Comparison of ENCODE assay signal across 8 mouse cellular contexts in genomic region chr4:150048038-150048437, GRCm38 (mm10). TPM values are rescaled to one million over a fixed set of nuclear protein-coding genes. Genes with fewer than 3 reads are reported as not detected.
DNase-seq lines count a peak whose midpoint lies in the region; ATAC-seq and TF ChIP-seq lines count a peak whose summit lies in the region.

No protein-coding gene starts in this region.

- no peaks in the 10 kb centered on the region for H3K36me3 ChIP-seq in intestine, postnatal 0 days (ENCODE audit: control insufficient read depth, insufficient read depth)
- no peaks in the 10 kb centered on the region for H3K36me3 ChIP-seq in liver, postnatal 0 days (replicated peaks; ENCODE audit: insufficient read depth, low read length)
- H3K36me3 ChIP-seq in neural tube, embryonic 14.5 days (ENCODE audit: control insufficient read depth, insufficient read depth, low read length): no peaks in the 10 kb centered on the region

- no peaks in the 10 kb centered on the region; the same call in 1 of the 2 replicates for H3K4me1 ChIP-seq in intestine, postnatal 0 days (replicated peaks; ENCODE audit: control insufficient read depth, insufficient read depth, low read length)
- peaks cover 13% of the 10 kb centered on the region for H3K4me1 ChIP-seq in liver, postnatal 0 days (ENCODE audit: insufficient read depth)
- peaks cover 16% of the 10 kb centered on the region for H3K4me1 ChIP-seq in neural tube, embryonic 14.5 days (ENCODE audit: control insufficient read depth, insufficient read depth, low read length)

- H3K9ac ChIP-seq in intestine, postnatal 0 days (ENCODE audit: low read depth, low read length): no peak overlapping the region
- peak overlapping the region; percentile 46; the same call in 1 of the 2 replicates for H3K9ac ChIP-seq in liver, postnatal 0 days (replicated peaks)
- H3K9ac ChIP-seq in neural tube, embryonic 14.5 days (replicated peaks; ENCODE audit: low read depth, low read length): no peak overlapping the region; the same call in 1 of the 2 replicates

- peak; percentile 42; the same call in 1 of the 2 replicates for ATAC-seq in intestine, postnatal 0 days
- peak; percentile 53 for ATAC-seq in liver, postnatal 0 days
- ATAC-seq in neural tube, embryonic 14.5 days (ENCODE audit: low read depth): no peak; the same call in 1 of the 2 replicates

- no peaks in the 10 kb centered on the region for H3K9me3 ChIP-seq in intestine, postnatal 0 days (ENCODE audit: control insufficient read depth)
- no peaks in the 10 kb centered on the region for H3K9me3 ChIP-seq in liver, postnatal 0 days (ENCODE audit: low read length)
- H3K9me3 ChIP-seq in neural tube, embryonic 14.5 days (ENCODE audit: control insufficient read depth, low read length): no peaks in the 10 kb centered on the region

- peak overlapping the region; percentile 49 for H3K4me3 ChIP-seq in intestine, postnatal 0 days (ENCODE audit: low read depth, low read length)
- H3K4me3 ChIP-seq in liver, postnatal 0 days (ENCODE audit: low read depth, low read length): peak overlapping the region; percentile 56
- H3K4me3 ChIP-seq in neural tube, embryonic 14.5 days (ENCODE audit: low read depth, low read length): peak overlapping the region; percentile 33

- no peak overlapping the region for H3K27ac ChIP-seq in intestine, postnatal 0 days (ENCODE audit: low read depth, low read length)
- H3K27ac ChIP-seq in liver, postnatal 0 days (ENCODE audit: low read depth): no peak overlapping the region
- H3K27ac ChIP-seq in neural tube, embryonic 14.5 days (ENCODE audit: low read depth, low read length): no peak overlapping the region

- TF ChIP-seq CTCF in intestine, postnatal 0 days (IDR thresholded peaks at IDR 0.05; ENCODE audit: low read depth): no peak; the same call in 1 of the 2 replicates
- no peak for TF ChIP-seq CTCF in liver, postnatal 0 days (IDR thresholded peaks at IDR 0.05; ENCODE audit: low read depth)

- intact Hi-C loops in gastrocnemius, postnatal 14 days (cut with DNase I; ENCODE audit: low total_unique reads): no loop called here

- WGBS in intestine, postnatal 0 days: 0% methylated on average over 20 of the region's 20 CpGs
- WGBS in liver, postnatal 0 days (ENCODE audit: insufficient replicate concordance): 1% methylated on average over 20 of the region's 20 CpGs
- under 1% methylated on average over 20 of the region's 20 CpGs for WGBS in neural tube, embryonic 14.5 days

- peaks cover 16% of the 10 kb centered on the region; the same call in 1 of the 2 replicates for H3K27me3 ChIP-seq in intestine, postnatal 0 days (replicated peaks; ENCODE audit: control insufficient read depth, insufficient read depth, low read length)
- H3K27me3 ChIP-seq in liver, postnatal 0 days (ENCODE audit: insufficient read depth, low read length): peaks cover 33% of the 10 kb centered on the region
- H3K27me3 ChIP-seq in neural tube, embryonic 14.5 days (ENCODE audit: control insufficient read depth, insufficient read depth, low read length): peaks cover 25% of the 10 kb centered on the region

- DNase-seq in adrenal gland, adult (ENCODE audit: inconsistent age in 2 of 2, low spot score in 1 of 2): peak; percentile 83 to 94
- no peak for DNase-seq in adrenal gland, postnatal 4 days (ENCODE audit: low spot score in 2 of 2)
- peak; percentile 72 for DNase-seq in adrenal gland, postnatal 25 days
- DNase-seq in gastrocnemius, postnatal 14 days: peak; percentile 39
- DNase-seq in liver, postnatal 0 days: peak; percentile 55
- DNase-seq in layer of hippocampus, adult 11-12 months (ENCODE audit: low spot score): no peak

- H3K4me2 ChIP-seq in intestine, postnatal 0 days (replicated peaks; ENCODE audit: low read depth): peak overlapping the region; percentile 92
- H3K4me2 ChIP-seq in liver, postnatal 0 days (ENCODE audit: low read depth, low read length): peak overlapping the region; percentile 88
- H3K4me2 ChIP-seq in neural tube, embryonic 14.5 days (ENCODE audit: low read depth, low read length): peak overlapping the region; percentile 75

- no peak for TF ChIP-seq EP300 in liver, postnatal 0 days (IDR thresholded peaks at IDR 0.05; ENCODE audit: low read depth)

RNA-seq across cellular contexts. Expression of gene Gpr157, which starts 39.1 kb away (rescaled TPM):
- 1 to 10 TPM; 3.1 to 3.8 TPM for total RNA-seq in adrenal gland, postnatal 4 days (2021)
- 1.1 and 1.7 TPM in 2 replicates for total RNA-seq in adrenal gland, postnatal 25 days (2021)
- 10 to 100 TPM; 19.3 to 20.2 TPM for total RNA-seq in gastrocnemius, postnatal 14 days (2021)
- polyA plus RNA-seq in intestine, postnatal 0 days (2015; fragmentation: Nextera tagmentation; extraction: Ambion mirVana): 2.5 and 3.2 TPM in 2 replicates
- 0.33 and 0.38 TPM in 2 replicates for polyA plus RNA-seq in liver, postnatal 0 days (2015; fragmentation: Nextera tagmentation; extraction: Ambion mirVana)
- 0.16 and 0.33 TPM in 2 replicates for polyA plus RNA-seq in neural tube, embryonic 14.5 days (2014; fragmentation: Nextera tagmentation; extraction: Ambion mirVana)

RNA-seq across cellular contexts. Expression of gene H6pd, which starts 39.2 kb away (rescaled TPM):
- total RNA-seq in adrenal gland, postnatal 4 days (2021): 100 to 1,000 TPM; 108 to 120 TPM
- total RNA-seq in adrenal gland, postnatal 25 days (2021): 127 and 149 TPM in 2 replicates
- total RNA-seq in gastrocnemius, postnatal 14 days (2021): 10 to 100 TPM; 48.5 to 62.8 TPM
- polyA plus RNA-seq in intestine, postnatal 0 days (2015; fragmentation: Nextera tagmentation; extraction: Ambion mirVana): 33.1 and 37.5 TPM in 2 replicates
- polyA plus RNA-seq in liver, postnatal 0 days (2015; fragmentation: Nextera tagmentation; extraction: Ambion mirVana): 33.0 and 36.5 TPM in 2 replicates
- 2.0 and 3.3 TPM in 2 replicates for polyA plus RNA-seq in neural tube, embryonic 14.5 days (2014; fragmentation: Nextera tagmentation; extraction: Ambion mirVana)

Comparison
In these comparisons a context has a peak if more than half of its experiments do, and no peak if none do; other contexts are left out.
1. DNase-seq: peak in adrenal gland, adult (2 of 2), adrenal gland, postnatal 25 days (single experiment), gastrocnemius, postnatal 14 days (single experiment) and liver, postnatal 0 days (single experiment); none in adrenal gland, postnatal 4 days (0 of 2) and layer of hippocampus, adult 11-12 months (single experiment).
2. Peak in every context shown above with its lines, with median percentiles within 50 percentile points of each other: H3K4me2 ChIP-seq and H3K4me3 ChIP-seq.